Mouse (Mus musculus) hindbrain, embryonic 15.5 days (tissue): ENCODE results near the gene Dnah9. TPM values are rescaled to one million over a fixed set of nuclear protein-coding genes. Genes with fewer than 3 reads are reported as not detected.

Experiments
- ATAC-seq: fragments of 200-750 bp; cut with Nextera tagmentation; 2 replicates; pipeline ENCODE4 v1.8.0; 2017; ENCODE audit warnings: low read depth, moderate number of reproducible peaks, moderate TSS enrichment; ENCODE audit not compliant: low FRiP score
- H3K27ac ChIP-seq: fragments of 300-500 bp; sonication (generic); replicated peaks from 2 replicates; pipeline ENCODE4 v1.5.1; 2015; ENCODE audit warnings: mild to moderate bottlenecking, inconsistent platforms
- H3K27me3 ChIP-seq: fragments of 300-500 bp; sonication (generic); 2 replicates; pipeline ENCODE4 v1.6.1; 2015; ENCODE audit warnings: control low read depth, inconsistent platforms
- H3K36me3 ChIP-seq: fragments of 300-500 bp; sonication (generic); 2 replicates; pipeline ENCODE4 v1.6.1; 2015; ENCODE audit warnings: control low read depth, inconsistent platforms
- H3K4me1 ChIP-seq: fragments of 300-500 bp; sonication (generic); replicated peaks from 2 replicates; pipeline ENCODE4 v1.6.1; 2015; ENCODE audit warnings: control low read depth, inconsistent platforms
- H3K4me2 ChIP-seq: fragments of 300-500 bp; sonication (generic); 2 replicates; pipeline ENCODE4 v1.6.1; 2015; ENCODE audit warnings: moderate library complexity, mild to moderate bottlenecking, inconsistent platforms
- H3K4me3 ChIP-seq: fragments of 300-500 bp; sonication (generic); 2 replicates; pipeline ENCODE4 v1.5.1; 2015; ENCODE audit warnings: mild to moderate bottlenecking, inconsistent platforms
- H3K9ac ChIP-seq: fragments of 300-500 bp; sonication (generic); 2 replicates; pipeline ENCODE4 v1.6.1; 2015; ENCODE audit warnings: inconsistent platforms
- H3K9me3 ChIP-seq: fragments of 300-500 bp; sonication (generic); 2 replicates; pipeline ENCODE4 v1.6.1; 2016; ENCODE audit warnings: control low read depth, inconsistent platforms
- WGBS: fragments of 180-500 bp; shearing (Covaris S2); methylation state at CpG from one replicate; pipeline ENCODE4 v1.1.7; 2015; 5-methylcytosine and 5-hydroxymethylcytosine counted together
- polyA plus RNA-seq: library from polyadenylated mRNA; unstranded; fragments of >200 nt; fragmentation: Nextera tagmentation; extraction: Ambion mirVana; gene quantifications from 2 replicates; pipeline ENCODE4 v1.2.1, GENCODE M21; 2015

Dnah9 gene
- polyA plus RNA-seq, 1 experiment from 2014 or later: 3.0 TPM

DNA sequence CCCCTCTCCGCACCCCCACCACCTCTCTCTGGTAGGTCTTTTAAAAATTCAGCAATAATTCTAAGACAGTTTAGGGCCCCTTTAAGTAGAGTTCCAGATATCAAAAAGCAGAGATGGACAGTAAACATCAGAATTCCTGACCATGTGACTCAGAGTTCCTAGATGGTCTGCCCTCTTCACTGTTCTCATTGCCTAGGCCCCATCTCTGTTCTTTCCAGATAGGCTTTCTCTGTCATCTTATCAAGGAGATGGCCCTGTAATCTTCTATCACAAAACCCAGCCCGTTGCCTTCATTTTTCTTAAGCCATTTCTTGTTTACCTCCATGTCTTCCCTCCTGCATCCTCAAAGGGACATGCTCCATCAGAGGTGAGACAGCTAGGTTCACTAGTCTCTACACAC is 382.2 kb downstream of the Dnah9 start:
- Histone ChIP-seq H3K4me2 (peak overlapping the region; percentile 60), H3K9ac (no peak overlapping the region), H3K9me3 (no peaks in the 10 kb centered on the region), H3K4me1 (peaks cover 28% of the 10 kb centered on the region), H3K27me3 (no peaks in the 10 kb centered on the region), H3K27ac (no peak overlapping the region), H3K4me3 (peak overlapping the region; percentile 3; the same call in 1 of the 2 replicates), H3K36me3 (no peaks in the 10 kb centered on the region)
- 89% methylated on average over 2 of the region's 2 CpGs for WGBS
- no peak for ATAC-seq

DNA sequence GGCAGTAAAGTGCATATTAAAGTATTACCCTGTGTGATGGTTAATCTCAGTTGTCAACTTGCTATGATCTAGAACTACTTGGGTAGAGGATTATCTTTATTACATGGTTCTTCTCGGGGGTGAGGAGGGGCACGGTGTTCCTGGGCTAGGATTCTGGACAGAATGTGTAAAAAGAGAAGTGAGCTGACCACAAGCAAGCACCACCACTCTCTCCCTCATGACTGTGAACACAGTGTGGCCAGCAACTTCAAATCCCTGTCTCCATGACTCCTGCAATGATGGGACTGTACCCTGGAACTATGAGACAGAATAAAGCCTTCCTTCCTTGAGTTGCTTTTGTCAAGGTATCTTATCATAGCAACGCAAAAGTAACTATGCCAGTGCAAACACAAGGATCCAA is 386.8 kb downstream of the Dnah9 start:
- ATAC-seq: no peak
- peaks cover 9% of the 10 kb centered on the region for H3K36me3 ChIP-seq
- no peak overlapping the region for H3K4me3 ChIP-seq
- H3K9me3 ChIP-seq: no peaks in the 10 kb centered on the region
- no peaks in the 10 kb centered on the region for H3K27me3 ChIP-seq
- WGBS: 92% methylated on average over 3 of the region's 3 CpGs
- H3K4me2 ChIP-seq: no peak overlapping the region
- H3K9ac ChIP-seq: no peak overlapping the region
- H3K27ac ChIP-seq: no peak overlapping the region
- H3K4me1 ChIP-seq: peaks cover 19% of the 10 kb centered on the region
